Mouse (Mus musculus): ENCODE measurements at regions not wholly inside any gene's neighbourhood (a gene's known extent, or its start where the extent isn't known, plus 50 kb on each side); places are given as distances from the start of the nearest gene placed in this dataset.
A peak's percentile ranks its signal among the peaks of the same experiment; 100 is the strongest.

GRCm38 (mm10) chr12:110061961-110062360 is 216.9 kb upstream of the Dio3 start:
- DNase-seq (ENCODE audit: low spot score) = no peak

DNA sequence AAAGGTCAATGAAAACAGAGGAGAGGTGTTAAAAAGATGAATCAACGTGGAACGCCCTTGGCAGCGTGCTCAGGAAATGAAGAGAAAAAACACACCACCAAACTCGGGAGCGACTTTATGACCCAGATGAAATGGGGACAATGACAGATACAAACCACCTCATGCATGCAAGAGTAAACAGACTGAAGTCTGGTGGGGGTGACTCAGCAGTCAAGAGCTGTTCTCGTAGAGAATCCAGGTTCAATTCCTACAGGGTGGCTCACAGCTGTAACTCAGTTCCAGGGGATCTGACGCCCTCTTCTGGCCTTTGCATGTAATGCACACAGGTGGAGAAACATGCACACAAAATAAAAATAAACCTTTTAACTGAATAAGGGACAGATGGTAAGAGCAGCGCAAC is 215.9 kb upstream of the Dio3 start:
- intact Hi-C loops (cut with DNase I) = no loop called here
- DNase-seq (ENCODE audit: low spot score) = no peak

More at GRCm38 (mm10) chr12:110061961-110062360, 216.9 kb upstream of the Dio3 start:
- intact Hi-C loops (cut with DNase I) = no loop called here

GRCm38 (mm10) chr12:110066361-110066885 is 212.4 kb upstream of the Dio3 start:
- intact Hi-C loops (cut with DNase I) = no loop called here
- DNase-seq (ENCODE audit: low spot score) = no peak

GRCm38 (mm10) chr12:110070506-110070905 is 208.4 kb upstream of the Dio3 start:
- intact Hi-C loops (cut with DNase I) = no loop called here
- DNase-seq (ENCODE audit: low spot score) = no peak

DNA sequence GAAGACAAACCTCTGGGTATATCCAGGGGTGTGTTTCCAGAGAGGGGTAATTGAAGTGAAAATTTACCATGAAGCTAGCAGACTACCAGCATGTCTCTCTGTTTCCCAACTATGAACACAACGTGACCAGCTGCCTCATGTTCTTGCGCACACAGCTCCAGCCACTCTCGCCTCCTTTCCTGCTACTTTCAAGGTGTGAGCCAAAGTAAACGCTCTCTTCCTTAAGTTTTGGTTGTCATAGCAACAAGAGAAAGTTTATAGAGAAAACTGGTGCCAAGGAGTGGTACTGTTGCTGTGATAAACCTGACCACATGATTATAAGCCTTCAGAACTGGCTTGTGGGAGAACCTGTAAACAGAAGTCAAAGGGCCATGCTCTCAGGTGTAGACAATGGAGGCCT is 207.0 kb upstream of the Dio3 start:
- DNase-seq (ENCODE audit: low spot score) = no peak
- intact Hi-C loops (cut with DNase I) = no loop called here

DNA sequence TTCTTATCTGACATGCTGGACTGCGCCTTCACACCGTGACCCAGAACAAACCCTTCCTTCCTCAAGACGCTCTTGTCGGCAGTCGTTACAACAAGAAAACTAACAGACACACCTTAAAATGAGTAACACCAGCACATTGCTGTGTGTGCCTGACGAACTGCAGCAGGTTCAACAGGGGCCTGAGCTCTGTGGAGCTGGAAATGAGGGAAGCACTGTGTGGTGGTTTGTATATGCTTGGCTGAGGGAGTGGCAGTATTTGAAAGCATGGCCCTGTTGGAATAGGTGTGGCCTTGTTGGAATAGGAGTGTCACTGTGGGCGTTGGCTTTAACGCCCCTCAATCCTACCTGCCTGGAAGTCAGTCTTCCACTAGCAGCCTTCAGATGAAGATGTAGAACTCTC is 203.9 kb upstream of the Dio3 start:
- intact Hi-C loops (cut with DNase I) = no loop called here

GRCm38 (mm10) chr12:110077211-110077884 is 201.5 kb upstream of the Dio3 start:
- intact Hi-C loops (cut with DNase I) = no loop called here
- DNase-seq (ENCODE audit: low spot score) = no peak

More for the DNA sequence above, 203.9 kb upstream of the Dio3 start:
- DNase-seq (ENCODE audit: low spot score) = no peak

DNA sequence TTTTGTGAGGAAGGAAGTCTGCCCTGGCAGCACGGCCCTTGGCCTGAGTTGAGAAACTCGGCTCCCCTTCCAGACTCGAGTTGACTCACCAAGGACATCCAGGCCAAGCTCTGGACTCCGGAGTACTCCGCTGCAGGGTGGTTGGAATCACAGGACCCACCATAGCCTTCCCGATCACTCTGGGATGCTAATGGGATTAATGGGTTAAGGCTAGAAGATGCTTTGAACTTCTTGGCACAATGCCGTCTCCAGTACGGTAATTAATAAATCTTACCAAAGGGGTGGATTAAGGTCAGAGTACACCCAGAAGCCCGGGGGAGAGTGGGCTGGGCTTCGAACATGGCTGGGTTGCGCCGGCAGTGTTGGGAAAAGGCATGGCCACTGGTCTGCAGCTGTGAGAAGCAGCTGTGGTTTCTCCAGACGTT is 200.8 kb upstream of the Dio3 start:
- intact Hi-C loops (cut with DNase I) = no loop called here
- peak; percentile 65 for DNase-seq (ENCODE audit: low spot score)

DNA sequence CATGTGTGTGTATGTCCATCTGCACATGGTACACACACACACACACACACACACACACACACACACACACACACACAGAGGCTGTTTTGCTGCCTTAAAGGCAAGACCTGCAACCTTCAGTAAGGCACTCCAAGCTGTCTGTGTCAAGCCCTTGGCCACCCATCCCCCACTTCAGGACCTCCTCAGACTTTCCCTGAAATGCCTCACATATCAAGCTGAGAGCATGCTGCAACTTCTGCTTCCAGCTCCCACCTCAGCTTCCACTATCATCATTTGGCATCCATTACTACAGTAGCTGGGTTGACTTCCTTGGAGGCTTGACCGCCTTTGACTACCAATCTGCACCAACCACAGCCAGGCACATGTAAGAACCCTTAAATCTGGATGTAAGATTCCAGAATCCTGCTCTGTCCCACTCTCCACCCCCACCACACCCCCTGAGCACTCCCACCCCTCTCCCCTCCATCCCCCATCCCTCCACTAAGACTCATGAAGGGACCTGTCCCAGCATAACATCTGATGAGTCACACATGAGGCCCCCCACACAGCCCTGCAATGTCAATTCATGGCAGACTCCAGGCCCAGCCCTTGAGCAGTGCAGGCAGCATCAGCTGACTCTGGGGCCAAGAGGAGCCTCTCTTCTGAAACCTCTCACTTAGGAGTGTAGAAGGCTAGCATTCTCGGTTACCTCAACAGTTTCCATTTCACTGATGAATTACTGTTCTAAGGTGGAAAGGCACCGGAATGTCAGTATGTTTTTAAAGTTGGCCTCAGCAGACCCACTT is 196.8 kb upstream of the Dio3 start:
- intact Hi-C loops (cut with DNase I) = no loop called here
- DNase-seq (ENCODE audit: low spot score) = no peak

DNA sequence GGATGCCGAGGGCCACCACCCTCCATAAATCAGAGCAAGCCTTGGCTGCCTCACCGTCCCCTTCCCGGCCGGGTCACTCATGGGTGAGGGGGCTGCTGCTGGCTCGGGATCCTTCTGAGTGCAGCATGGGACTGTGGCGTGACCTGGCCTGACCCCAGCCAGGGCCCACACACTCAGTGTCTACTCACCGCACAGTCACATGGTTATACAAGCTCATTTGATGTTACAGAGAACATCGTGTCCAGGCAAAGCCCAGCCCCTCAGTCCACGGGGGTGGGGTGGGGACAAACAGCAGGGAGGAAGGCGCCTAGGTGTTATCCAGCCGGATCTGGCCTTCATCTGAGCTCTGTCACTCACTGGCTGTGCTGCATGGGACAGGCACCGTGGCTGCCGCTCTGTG is 195.9 kb upstream of the Dio3 start:
- intact Hi-C loops (cut with DNase I) = no loop called here

GRCm38 (mm10) chr12:110083471-110083870 is 195.4 kb upstream of the Dio3 start:
- intact Hi-C loops (cut with DNase I) = no loop called here
- no peak for DNase-seq (ENCODE audit: low spot score)

More for the DNA sequence above, 195.9 kb upstream of the Dio3 start:
- DNase-seq (ENCODE audit: low spot score) = no peak

- intact Hi-C loops (cut with DNase I) = no loop called here
Measured at GRCm38 (mm10) chr12:110086921-110087320, 191.9 kb upstream of the Dio3 start.

GRCm38 (mm10) chr12:110087812-110088211 is 191.1 kb upstream of the Dio3 start:
- DNase-seq (ENCODE audit: low spot score) = peak; percentile 22
- intact Hi-C loops (cut with DNase I) = no loop called here

More at GRCm38 (mm10) chr12:110086921-110087320, 191.9 kb upstream of the Dio3 start:
- no peak for DNase-seq (ENCODE audit: low spot score)

GRCm38 (mm10) chr12:110102186-110102585 is 176.7 kb upstream of the Dio3 start:
- no peak for DNase-seq (ENCODE audit: low spot score)
- intact Hi-C loops (cut with DNase I) = no loop called here

DNA sequence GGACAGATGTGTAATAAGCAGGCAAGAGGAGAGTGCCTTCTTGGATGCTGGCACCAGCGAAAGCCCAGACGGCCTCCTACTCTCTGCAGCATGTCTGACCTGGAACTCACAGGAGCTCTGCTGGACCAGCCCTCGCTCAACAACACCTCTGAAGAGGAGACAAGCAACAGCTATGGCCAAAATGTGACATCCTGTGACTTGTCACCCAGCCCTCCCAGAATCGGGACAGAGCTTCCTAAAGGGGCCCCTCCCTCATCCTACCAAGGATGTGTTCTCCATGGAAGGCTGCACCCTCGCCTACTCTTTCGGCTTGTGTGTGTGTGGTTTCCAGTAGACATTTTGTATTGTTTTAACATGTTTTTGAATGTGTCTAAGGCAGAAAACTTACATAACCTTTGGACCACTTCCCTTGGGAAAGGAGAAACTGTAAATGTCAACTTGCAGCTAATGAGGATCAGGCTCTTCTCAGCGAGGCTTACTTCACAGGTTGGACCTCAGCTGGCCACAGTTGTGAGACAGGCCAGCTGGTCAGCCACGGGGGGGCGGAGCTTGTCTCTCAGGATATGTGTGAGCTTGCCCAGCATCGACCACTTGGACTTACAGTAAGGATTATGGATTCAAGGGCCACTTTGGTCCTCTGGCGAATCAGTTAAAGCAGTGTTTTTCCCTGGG is 166.7 kb upstream of the Dio3 start:
- intact Hi-C loops (cut with DNase I) = no loop called here

DNA sequence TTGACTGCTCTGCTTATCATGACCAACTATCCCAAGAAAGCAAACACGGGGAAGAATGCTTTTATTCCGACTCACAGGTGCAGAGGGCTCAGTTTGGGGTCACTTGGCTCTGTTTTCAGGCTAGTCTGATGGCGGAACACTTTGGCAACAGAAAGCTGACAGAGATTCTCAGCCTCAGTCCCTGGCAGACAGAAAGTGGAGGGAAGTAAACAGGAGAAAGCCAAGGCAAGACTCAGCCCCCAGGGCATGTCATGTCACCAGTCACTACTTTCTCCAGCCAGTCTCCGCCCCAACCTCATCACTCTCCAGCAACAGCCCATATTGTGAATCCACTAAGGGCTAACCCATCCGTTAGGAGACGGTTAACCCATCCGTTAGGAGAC is 166.2 kb upstream of the Dio3 start:
- intact Hi-C loops (cut with DNase I) = no loop called here
- no peak for DNase-seq (ENCODE audit: low spot score)

More for the DNA sequence above, 166.7 kb upstream of the Dio3 start:
- peak; percentile 50 for DNase-seq (ENCODE audit: low spot score)

GRCm38 (mm10) chr12:110120141-110120540 is 158.7 kb upstream of the Dio3 start:
- intact Hi-C loops (cut with DNase I) = no loop called here

DNA sequence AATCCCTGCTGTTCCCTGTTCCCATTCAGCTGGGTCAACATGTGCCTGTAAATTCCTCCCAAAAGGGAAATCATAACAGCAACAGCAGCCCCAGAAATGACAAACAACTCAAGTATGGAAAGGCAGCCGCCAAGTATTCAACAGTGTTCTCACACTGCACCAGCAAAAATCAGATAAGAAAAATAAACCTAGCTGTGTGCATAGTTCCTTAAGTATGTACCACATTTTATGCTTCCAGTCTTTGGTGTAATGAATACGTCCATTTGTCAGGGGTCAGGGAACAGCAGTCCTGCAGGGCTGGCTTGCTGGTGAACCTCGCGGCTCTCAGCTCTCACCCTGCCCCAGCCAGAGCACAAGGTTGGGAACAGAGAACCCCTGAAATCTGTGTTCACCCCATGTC is 155.9 kb upstream of the Dio3 start:
- intact Hi-C loops (cut with DNase I) = no loop called here
- no peak for DNase-seq (ENCODE audit: low spot score)

More at GRCm38 (mm10) chr12:110120141-110120540, 158.7 kb upstream of the Dio3 start:
- DNase-seq (ENCODE audit: low spot score) = no peak

GRCm38 (mm10) chr12:110126525-110126924 is 152.3 kb upstream of the Dio3 start:
- intact Hi-C loops (cut with DNase I) = no loop called here
- DNase-seq (ENCODE audit: low spot score) = no peak

- intact Hi-C loops (cut with DNase I) = no loop called here
- no peak for DNase-seq (ENCODE audit: low spot score)
Measured at GRCm38 (mm10) chr12:110145379-110145778, 133.5 kb upstream of the Dio3 start.

All from heart, postnatal 25 days (tissue).